Mouse (Mus musculus) intestine, embryonic 16.5 days (tissue): Measurements from ENCODE around the gene Slc25a38. TPM values are rescaled to one million over a fixed set of nuclear protein-coding genes. Genes with fewer than 3 reads are reported as not detected.

Experiments used
- ATAC-seq: fragments of 200-750 bp; cut with Nextera tagmentation; 2 replicates; pipeline ENCODE4 v1.8.0; 2017; ENCODE audit warnings: moderate TSS enrichment, moderate library complexity
- H3K27ac ChIP-seq: fragments of 300-500 bp; sonication (generic); 2 replicates; pipeline ENCODE4 v1.5.1; 2014; ENCODE audit warnings: mild to moderate bottlenecking, low read length
- H3K27me3 ChIP-seq: fragments of 300-500 bp; sonication (generic); replicated peaks from 2 replicates; pipeline ENCODE4 v1.6.1; 2014; ENCODE audit warnings: low read length, control low read depth, mixed read lengths; ENCODE audit not compliant: control insufficient read depth, insufficient read depth
- H3K36me3 ChIP-seq: fragments of 300-500 bp; sonication (generic); 2 replicates; pipeline ENCODE4 v1.6.1; 2014; ENCODE audit warnings: low read length, control low read depth; ENCODE audit not compliant: control insufficient read depth, insufficient read depth
- H3K4me1 ChIP-seq: fragments of 300-500 bp; sonication (generic); 2 replicates; pipeline ENCODE4 v1.6.1; 2014; ENCODE audit warnings: low read length, control low read depth, mixed read lengths; ENCODE audit not compliant: control insufficient read depth, insufficient read depth
- H3K4me2 ChIP-seq: fragments of 300-500 bp; sonication (generic); 2 replicates; pipeline ENCODE4 v1.6.1; 2014; ENCODE audit warnings: low read depth, low read length, control low read depth
- H3K4me3 ChIP-seq: fragments of 300-500 bp; sonication (generic); 2 replicates; pipeline ENCODE4 v1.5.1; 2014; ENCODE audit warnings: mild to moderate bottlenecking, low read length
- H3K9ac ChIP-seq: fragments of 300-500 bp; sonication (generic); 2 replicates; pipeline ENCODE4 v1.6.1; 2014; ENCODE audit warnings: low read depth, low read length
- H3K9me3 ChIP-seq: fragments of 300-500 bp; sonication (generic); 2 replicates; pipeline ENCODE4 v1.6.1; 2016; ENCODE audit warnings: low read length, control low read depth; ENCODE audit not compliant: control insufficient read depth
- WGBS: fragments of 180-500 bp; shearing (Covaris S2); extraction: QIAGEN DNeasy Blood & Tissue Kit; methylation state at CpG from one replicate; pipeline ENCODE4 v1.1.7; 2014; 5-methylcytosine and 5-hydroxymethylcytosine counted together
- polyA plus RNA-seq: library from polyadenylated mRNA; unstranded; fragments of >200 nt; fragmentation: Nextera tagmentation; extraction: Ambion mirVana; gene quantifications from 2 replicates; pipeline ENCODE4 v1.2.1, GENCODE M21; 2015

Slc25a38 gene
- polyA plus RNA-seq = 24.3 and 28.9 TPM in 2 replicates

DNA sequence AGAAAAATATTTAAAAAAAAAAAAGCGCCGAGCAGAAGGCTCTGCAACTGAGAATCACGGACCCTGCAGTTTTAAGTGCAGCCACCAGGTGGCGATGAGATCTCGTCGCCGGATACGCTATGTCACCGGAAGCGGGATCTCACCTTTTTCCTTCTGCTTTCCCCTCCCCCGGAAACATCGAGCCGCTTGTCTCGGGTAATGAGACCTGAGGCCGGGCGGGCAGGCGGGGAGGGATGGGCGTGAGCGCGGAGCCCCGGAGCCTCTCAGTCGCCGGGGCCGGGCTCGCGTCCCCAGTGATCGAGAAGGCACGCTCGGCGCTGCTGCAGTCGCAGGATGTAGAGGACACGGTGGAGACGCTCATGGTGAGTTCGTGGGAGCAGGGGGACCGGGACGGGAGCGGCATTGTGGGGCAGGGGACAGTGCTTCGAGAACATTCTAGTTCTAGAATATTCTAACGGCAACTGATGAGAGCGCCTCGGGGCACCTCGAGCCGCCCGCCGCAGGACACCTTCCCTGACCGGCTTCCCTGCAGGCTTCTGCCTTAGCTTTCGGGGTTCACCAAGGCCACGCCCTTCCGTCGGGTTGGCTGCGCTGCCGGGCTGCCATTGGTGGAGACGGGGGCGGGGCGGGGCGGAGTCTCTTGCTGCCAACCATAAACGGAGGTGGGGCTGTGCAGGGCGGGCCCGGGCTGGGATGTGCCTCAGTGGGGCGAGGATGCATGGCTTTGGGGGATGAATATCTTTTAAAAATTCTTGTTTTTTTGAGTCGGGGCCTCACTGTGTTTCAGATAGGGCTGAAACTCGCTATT, at the start of gene Slc25a38:
Slc25a38 (plus strand) TSS at position 164 of the 808 bp plus-strand sequence.
- peak within 1 kb of the TSS; percentile 82 for H3K4me2 ChIP-seq
- H3K4me3 ChIP-seq = peak within 1 kb of the TSS; percentile 92
- H3K9me3 ChIP-seq = no peaks in the 10 kb centered on the region
- no peaks in the 10 kb centered on the region for H3K27me3 ChIP-seq
- H3K36me3 ChIP-seq = no peaks in the 10 kb centered on the region
- peak within 1 kb of the TSS; percentile 86 for H3K9ac ChIP-seq
- ATAC-seq = peak; percentile 97
- peak within 1 kb of the TSS; percentile 95 for H3K27ac ChIP-seq
- H3K4me1 ChIP-seq = peaks cover 5% of the 10 kb centered on the region
- WGBS = 1% methylated on average over 62 of the region's 62 CpGs

DNA sequence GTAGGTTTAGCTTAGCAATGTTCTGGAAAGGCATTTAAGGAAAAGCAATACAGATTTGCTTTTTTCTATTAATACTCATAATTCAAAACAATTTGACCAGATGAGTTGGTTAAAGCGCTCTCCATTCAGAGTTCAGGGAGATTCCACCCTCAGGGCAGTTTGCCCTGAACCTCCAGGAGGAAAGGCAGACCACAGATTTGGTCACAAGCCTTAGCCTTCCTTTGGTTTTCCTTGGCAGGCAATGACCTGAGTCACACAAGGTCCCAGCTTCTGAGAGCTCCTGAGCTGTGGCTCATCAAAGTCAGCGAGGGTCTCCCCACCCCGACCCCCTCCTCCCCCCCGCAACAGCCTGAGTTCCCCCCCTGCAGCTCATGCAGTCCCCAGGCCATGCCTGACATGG, 45.9 kb upstream of the Slc25a38 start:
- H3K36me3 ChIP-seq = no peaks in the 10 kb centered on the region
- no peaks in the 10 kb centered on the region for H3K9me3 ChIP-seq
- no peak overlapping the region for H3K9ac ChIP-seq
- H3K4me2 ChIP-seq = no peak overlapping the region
- no peak overlapping the region for H3K27ac ChIP-seq
- ATAC-seq = no peak
- 79% methylated on average over 4 of the region's 4 CpGs for WGBS
- H3K4me3 ChIP-seq = no peak overlapping the region
- H3K4me1 ChIP-seq = no peaks in the 10 kb centered on the region
- H3K27me3 ChIP-seq = no peaks in the 10 kb centered on the region

DNA sequence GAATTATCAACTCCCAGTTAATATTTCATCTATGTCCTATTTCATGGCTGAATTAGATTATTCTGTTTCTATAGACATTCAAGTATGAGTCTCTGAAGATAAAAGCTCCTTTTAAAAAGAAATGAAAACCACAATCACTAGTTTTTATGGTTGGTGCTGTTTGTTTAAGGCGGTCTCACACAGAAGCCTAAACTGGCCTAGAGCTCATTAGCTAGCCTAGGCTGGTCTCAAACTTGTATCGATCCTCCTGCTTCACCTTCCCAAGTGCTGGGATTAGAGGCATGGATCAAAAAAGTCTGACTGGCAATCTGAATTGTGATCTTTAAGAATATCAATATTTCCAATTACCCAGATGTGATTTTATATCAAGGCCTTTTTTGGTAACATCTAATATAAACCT, 42.6 kb upstream of the Slc25a38 start:
- WGBS = 60% methylated on average over 2 of the region's 2 CpGs

DNA sequence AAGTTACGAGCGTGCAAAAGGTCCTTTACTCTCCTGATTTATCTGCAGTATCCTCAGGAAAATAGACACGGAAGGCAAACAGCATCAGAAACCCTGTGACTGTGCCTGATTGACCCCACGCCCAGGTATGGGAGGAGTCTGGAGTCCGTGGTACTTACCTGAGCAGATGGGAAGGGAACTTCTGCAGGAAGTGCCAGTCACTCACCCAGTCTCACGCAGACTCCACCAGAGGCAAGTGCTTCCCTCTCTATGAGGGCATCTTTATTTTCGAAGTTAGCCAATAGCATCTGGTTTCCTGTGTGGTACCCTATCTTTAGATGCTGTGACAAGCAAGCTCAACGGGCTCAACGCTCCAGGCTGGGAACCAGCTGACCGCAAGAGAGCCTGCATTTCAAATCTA, 42.1 kb upstream of the Slc25a38 start:
- ATAC-seq = peak; percentile 85
- no peak overlapping the region for H3K9ac ChIP-seq
- H3K4me2 ChIP-seq = no peak overlapping the region
- WGBS = 46% methylated on average over 10 of the region's 10 CpGs
- no peaks in the 10 kb centered on the region for H3K36me3 ChIP-seq
- H3K27ac ChIP-seq = 0 out of 2 replicates have a peak overlapping the region, but pooled peaks have one; percentile 9
- H3K4me3 ChIP-seq = no peak overlapping the region; the same call in 1 of the 2 replicates
- H3K27me3 ChIP-seq = no peaks in the 10 kb centered on the region
- H3K4me1 ChIP-seq = no peaks in the 10 kb centered on the region
- H3K9me3 ChIP-seq = no peaks in the 10 kb centered on the region

More for the DNA sequence above, 42.6 kb upstream of the Slc25a38 start:
- Histone ChIP-seq H3K9ac (no peak overlapping the region), H3K27ac (no peak overlapping the region), H3K36me3 (no peaks in the 10 kb centered on the region), H3K4me3 (no peak overlapping the region), H3K4me1 (no peaks in the 10 kb centered on the region), H3K27me3 (no peaks in the 10 kb centered on the region), H3K4me2 (no peak overlapping the region), H3K9me3 (no peaks in the 10 kb centered on the region)
- ATAC-seq = peak; percentile 67; the same call in 1 of the 2 replicates

DNA sequence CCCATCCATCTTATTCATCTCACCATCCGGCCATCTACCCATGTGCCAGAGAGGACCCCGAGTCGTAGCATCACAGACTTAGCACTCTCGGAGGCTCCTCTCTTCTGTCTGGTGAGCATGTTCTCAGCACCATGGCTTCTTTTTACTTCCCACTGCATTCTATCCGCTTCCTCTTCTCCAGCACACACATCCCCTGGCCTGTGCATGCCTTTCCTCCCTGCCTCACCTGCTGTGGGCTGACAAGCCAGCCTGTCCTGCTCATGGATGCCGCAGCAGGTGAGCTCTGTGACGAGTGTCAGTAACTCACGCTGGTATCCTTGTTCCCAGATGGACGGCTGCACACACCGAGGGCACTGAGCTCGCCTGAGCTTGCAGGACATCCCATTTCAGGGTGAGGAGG, 40.4 kb upstream of the Slc25a38 start, which contains the start of gene Cx3cr1:
Cx3cr1 (minus strand) TSS at position 101 of the 400 bp plus-strand sequence.
- Histone ChIP-seq H3K27me3 (no peaks in the 10 kb centered on the region), H3K4me3 (no peak within 1 kb of the TSS), H3K27ac (no peak within 1 kb of the TSS), H3K4me1 (no peaks in the 10 kb centered on the region), H3K4me2 (no peak within 1 kb of the TSS), H3K36me3 (no peaks in the 10 kb centered on the region), H3K9me3 (no peaks in the 10 kb centered on the region), H3K9ac (no peak within 1 kb of the TSS)
- 86% methylated on average over 11 of the region's 11 CpGs for WGBS
- no peak for ATAC-seq

DNA sequence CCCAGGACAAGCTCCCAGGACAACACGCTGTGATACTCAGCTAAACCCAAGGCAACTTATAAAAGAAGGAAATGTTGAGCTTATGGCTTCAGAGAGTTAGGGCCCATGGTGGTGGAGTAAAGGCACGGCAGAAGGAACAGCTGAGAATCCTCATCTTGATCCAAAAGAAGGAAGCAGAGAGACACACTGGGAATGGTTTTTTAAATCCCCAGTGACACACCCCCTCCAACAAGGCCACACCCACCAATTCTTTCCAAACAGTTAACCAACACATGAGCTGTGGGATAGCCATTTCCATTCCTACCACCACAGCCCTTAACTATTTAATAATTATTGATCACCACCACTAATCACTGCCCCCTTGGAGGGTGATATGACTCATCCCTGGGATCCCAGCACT, 38.9 kb upstream of the Slc25a38 start:
- Histone ChIP-seq H3K27ac (no peak overlapping the region), H3K27me3 (no peaks in the 10 kb centered on the region), H3K9me3 (no peaks in the 10 kb centered on the region), H3K36me3 (no peaks in the 10 kb centered on the region), H3K9ac (no peak overlapping the region), H3K4me1 (no peaks in the 10 kb centered on the region), H3K4me2 (no peak overlapping the region), H3K4me3 (no peak overlapping the region)
- ATAC-seq = no peak
- WGBS = 63% methylated on average over 2 of the region's 2 CpGs

DNA sequence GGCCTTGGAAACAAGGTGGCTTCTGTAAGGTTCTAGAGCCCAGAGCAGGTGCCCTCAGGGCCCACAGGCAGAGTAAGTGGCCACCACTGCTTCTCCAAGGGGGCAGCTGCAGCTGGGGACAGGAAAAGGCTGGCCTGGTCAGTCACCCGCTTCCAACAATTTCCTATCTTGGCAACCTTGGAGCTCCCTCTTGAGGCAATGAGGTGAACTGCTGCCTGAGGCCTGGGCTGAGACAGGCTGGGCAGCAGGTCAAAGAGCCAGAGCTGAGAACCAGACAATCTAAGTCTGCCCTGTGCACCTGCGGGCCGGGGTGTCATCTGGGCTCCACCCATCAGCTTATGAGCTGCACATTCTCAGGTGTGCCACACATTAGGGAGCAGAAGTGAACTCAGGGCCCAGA, 37.0 kb upstream of the Slc25a38 start:
- Histone ChIP-seq H3K4me2 (no peak overlapping the region), H3K27me3 (no peaks in the 10 kb centered on the region), H3K4me3 (no peak overlapping the region), H3K9ac (no peak overlapping the region), H3K4me1 (no peaks in the 10 kb centered on the region), H3K27ac (no peak overlapping the region), H3K36me3 (no peaks in the 10 kb centered on the region), H3K9me3 (no peaks in the 10 kb centered on the region)
- ATAC-seq = peak; percentile 65
- 10% methylated on average over 3 of the region's 3 CpGs for WGBS

DNA sequence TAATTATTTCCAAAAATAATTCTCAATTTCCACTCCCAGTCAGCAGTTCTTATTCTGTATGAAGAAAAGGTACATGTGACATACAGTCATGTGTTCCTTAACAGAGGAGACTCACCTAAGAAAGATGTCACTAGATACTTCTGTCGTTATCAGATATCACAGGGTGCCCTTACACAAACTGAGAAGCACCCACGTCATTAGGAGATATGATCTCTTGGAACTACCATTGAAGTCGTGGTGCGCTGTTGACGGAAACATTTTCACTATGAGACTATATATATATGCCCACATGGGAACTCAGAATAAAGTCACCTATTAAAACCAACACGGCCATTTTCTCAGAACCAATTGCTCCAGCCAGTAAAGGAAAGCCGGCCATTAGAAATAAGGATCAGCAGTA, 35.7 kb upstream of the Slc25a38 start:
- Histone ChIP-seq H3K4me1 (no peaks in the 10 kb centered on the region), H3K27me3 (no peaks in the 10 kb centered on the region), H3K27ac (no peak overlapping the region), H3K9ac (no peak overlapping the region), H3K36me3 (no peaks in the 10 kb centered on the region), H3K4me3 (no peak overlapping the region), H3K9me3 (no peaks in the 10 kb centered on the region), H3K4me2 (no peak overlapping the region)
- ATAC-seq = no peak
- WGBS = 82% methylated on average over 7 of the region's 7 CpGs

DNA sequence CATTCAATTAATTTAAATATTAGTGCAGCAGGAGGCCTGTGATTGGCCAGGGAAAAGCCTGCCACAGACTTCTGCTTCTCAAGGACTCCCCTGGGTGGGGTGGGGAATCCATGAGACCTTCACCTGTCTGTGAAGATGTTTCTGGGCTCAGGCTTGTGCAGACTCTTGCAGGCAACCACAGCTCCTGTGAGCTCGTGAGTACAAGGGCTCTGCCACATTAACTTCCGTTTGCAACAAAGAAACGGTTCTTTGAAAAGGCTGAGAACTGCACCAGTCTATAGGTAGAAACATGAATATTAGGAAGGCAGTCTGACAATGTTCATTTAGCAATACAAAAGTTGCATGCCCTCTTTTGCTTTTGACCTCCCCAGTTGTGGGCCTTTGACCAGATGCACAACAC, 31.9 kb upstream of the Slc25a38 start:
- no peak for ATAC-seq
- WGBS = 84% methylated on average over 3 of the region's 3 CpGs

More for the DNA sequence above, 31.9 kb upstream of the Slc25a38 start:
- Histone ChIP-seq H3K4me2 (no peak overlapping the region), H3K27ac (no peak overlapping the region), H3K4me1 (no peaks in the 10 kb centered on the region), H3K4me3 (no peak overlapping the region), H3K36me3 (no peaks in the 10 kb centered on the region), H3K27me3 (no peaks in the 10 kb centered on the region), H3K9me3 (no peaks in the 10 kb centered on the region; the same call in 1 of the 2 replicates), H3K9ac (no peak overlapping the region)
